Mouse (Mus musculus): ENCODE measurements at regions not wholly inside any gene's neighbourhood (a gene's known extent, or its start where the extent isn't known, plus 50 kb on each side); places are given as distances from the start of the nearest gene placed in this dataset.

DNA sequence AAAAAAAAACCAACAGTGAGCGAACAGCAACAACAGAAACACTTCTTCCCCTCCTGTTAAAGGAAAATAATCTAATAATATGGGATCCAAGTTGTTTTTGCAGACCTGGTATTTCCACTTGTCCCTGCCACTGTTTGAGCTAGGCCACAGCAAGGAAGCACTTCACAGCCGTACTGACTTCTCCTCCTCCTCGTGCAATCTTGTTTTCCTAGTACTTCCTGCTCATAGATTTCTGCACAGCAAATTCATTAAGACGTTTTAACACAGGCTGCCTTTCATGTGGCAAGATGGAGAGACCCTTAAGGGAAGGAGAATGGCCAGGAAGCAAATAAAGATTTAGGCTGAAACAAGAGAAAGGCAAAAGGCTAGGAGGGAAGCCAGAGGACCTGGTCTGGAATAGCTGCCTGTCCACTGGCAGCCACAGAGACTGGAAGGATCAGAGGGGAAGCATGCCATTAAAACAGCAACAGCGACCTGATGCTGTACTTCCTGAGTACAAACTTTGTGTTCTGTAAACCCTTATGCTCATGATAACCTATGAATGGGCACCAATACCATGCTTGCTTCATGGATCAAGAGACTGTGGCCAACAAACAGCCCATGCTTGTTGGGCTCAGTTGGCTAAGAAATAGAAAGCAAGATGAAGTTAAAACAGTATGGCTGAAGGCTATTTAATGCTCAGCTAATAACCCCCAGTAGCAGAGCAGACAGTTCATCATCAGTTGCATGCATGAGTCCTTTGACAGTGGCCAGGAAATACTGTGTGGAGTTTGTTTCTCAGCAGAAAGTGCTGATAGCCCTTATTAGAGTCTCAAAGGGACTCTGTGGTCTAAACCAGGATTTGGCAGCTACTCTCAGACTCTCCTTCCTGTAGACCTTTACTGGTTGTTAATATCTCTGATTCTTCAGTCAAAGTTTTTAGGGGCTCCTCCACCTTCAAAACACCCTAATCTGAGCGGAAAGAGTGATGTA lies 182.3 kb upstream of the Cited2 start:
- TF ChIP-seq NANOG (IDR thresholded peaks at IDR 0.05; ENCODE audit: borderline replicate concordance, low read length) (no peak), CTCF (conservative IDR thresholded peaks at IDR 0.05; ENCODE audit: low read length) (no peak), POU5F1 (IDR thresholded peaks at IDR 0.05; ENCODE audit: borderline replicate concordance, low read length) (no peak)
- Histone ChIP-seq H3K27me3 (ENCODE audit: insufficient read depth, low read length) (no peaks in the 10 kb centered on the region), H3K36me3 (ENCODE audit: insufficient read depth, low read length) (no peaks in the 10 kb centered on the region), H3K4me1 (replicated peaks; ENCODE audit: low read depth, low read length) (peaks cover 11% of the 10 kb centered on the region), H3K4me3 (replicated peaks; ENCODE audit: low read length) (no peak overlapping the region), H3K9me3 (ENCODE audit: low read length) (no peaks in the 10 kb centered on the region)

DNA sequence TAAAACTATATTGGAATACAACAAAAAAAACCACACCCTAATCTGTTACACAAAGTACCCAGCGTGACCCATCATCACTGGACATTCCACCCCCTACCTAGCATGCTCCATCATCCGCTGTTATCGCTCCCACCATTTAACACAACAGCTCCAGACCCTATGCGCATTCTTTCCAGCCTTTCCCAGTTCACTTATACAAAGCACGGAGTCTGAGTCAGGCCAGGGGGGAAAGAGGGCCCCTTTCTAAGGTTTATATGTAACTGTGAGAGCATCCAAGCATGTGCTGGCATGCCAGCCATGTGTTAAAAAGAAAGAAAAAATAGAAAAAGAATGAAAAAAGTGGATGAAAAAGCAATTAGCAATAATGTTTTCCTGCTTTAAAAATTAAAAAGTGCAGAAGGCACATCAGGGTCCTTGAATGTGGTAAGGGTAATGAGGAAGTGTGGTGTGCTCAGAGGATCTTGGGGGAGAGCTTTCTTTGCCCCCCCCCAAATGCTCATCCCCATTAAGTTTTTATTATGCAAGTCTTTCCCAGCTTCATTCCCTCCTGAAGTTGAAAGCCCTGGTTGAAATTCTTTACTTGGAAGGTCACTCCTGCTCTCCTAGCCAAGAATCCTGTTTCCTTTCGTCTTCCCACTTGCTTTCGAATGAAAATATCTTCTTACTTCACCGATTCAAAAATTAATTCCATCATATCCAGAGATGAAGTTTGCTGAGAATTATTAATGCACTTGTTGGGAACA lies 180.7 kb upstream of the Cited2 start:
- Histone ChIP-seq H3K36me3 (ENCODE audit: insufficient read depth, low read length) (no peaks in the 10 kb centered on the region), H3K4me3 (replicated peaks; ENCODE audit: low read length) (no peak overlapping the region), H3K27me3 (ENCODE audit: insufficient read depth, low read length) (no peaks in the 10 kb centered on the region), H3K9me3 (ENCODE audit: low read length) (no peaks in the 10 kb centered on the region), H3K4me1 (replicated peaks; ENCODE audit: low read depth, low read length) (peaks cover 11% of the 10 kb centered on the region)
- no peak for TF ChIP-seq POU5F1 (IDR thresholded peaks at IDR 0.05; ENCODE audit: borderline replicate concordance, low read length)
- TF ChIP-seq CTCF (conservative IDR thresholded peaks at IDR 0.05; ENCODE audit: low read length): no peak
- TF ChIP-seq NANOG (IDR thresholded peaks at IDR 0.05; ENCODE audit: borderline replicate concordance, low read length): peak; percentile 34; the same call in 1 of the 2 replicates

DNA sequence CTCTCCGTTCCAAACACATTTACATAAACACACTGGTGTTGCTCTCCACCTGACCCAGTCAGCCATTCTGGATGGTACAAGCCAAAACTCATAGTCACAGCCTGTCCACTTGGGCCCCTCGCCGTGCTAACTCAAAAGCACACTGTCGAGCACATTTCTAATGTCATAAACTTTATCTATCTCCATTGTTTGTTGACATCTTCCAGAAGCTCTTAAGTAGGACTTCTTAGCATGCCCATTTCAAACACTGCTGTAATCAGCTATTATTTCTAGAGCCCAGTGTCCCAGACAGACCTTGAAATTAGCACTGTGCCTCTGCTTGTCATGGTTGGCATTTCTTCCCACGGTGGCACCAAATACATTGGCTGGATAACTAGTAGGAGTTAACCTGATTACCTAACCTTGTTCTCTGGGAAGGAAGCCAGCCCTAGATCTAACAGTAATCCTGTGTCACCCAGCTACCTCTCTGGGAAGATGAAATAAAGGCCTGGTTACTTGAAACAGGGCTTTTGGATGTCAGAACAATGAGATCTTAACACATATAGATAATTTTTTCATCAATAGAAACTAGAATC lies 180.1 kb upstream of the Cited2 start:
- H3K4me3 ChIP-seq (replicated peaks; ENCODE audit: low read length): no peak overlapping the region
- TF ChIP-seq POU5F1 (IDR thresholded peaks at IDR 0.05; ENCODE audit: borderline replicate concordance, low read length): no peak
- TF ChIP-seq CTCF (conservative IDR thresholded peaks at IDR 0.05; ENCODE audit: low read length): no peak
- TF ChIP-seq NANOG (IDR thresholded peaks at IDR 0.05; ENCODE audit: borderline replicate concordance, low read length): no peak
- no peaks in the 10 kb centered on the region for H3K27me3 ChIP-seq (ENCODE audit: insufficient read depth, low read length)
- H3K9me3 ChIP-seq (ENCODE audit: low read length): no peaks in the 10 kb centered on the region
- no peaks in the 10 kb centered on the region for H3K36me3 ChIP-seq (ENCODE audit: insufficient read depth, low read length)
- H3K4me1 ChIP-seq (replicated peaks; ENCODE audit: low read depth, low read length): peaks cover 11% of the 10 kb centered on the region

DNA sequence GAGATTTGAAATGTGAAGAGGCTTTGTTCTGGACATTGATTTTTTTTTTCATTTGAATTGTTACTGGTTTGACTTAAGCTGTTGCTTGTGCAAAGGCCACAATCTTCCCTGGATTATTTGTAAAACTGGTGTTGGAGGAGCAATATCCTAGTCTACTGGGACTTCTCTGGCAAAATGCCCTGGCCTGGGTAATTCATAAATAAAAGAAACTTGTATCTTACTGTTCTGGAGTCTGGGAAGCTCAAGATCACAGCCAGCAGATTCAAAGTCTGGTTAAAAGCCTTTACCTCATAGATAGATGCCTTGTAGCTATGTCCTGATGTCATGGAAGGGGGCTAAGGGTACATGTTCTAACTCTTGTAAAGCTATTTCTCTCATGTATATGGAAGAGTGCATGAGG lies 177.7 kb upstream of the Cited2 start:
- Histone ChIP-seq H3K36me3 (ENCODE audit: insufficient read depth, low read length) (no peaks in the 10 kb centered on the region), H3K27me3 (ENCODE audit: insufficient read depth, low read length) (no peaks in the 10 kb centered on the region), H3K9me3 (ENCODE audit: low read length) (no peaks in the 10 kb centered on the region), H3K4me3 (replicated peaks; ENCODE audit: low read length) (no peak overlapping the region), H3K4me1 (replicated peaks; ENCODE audit: low read depth, low read length) (peaks cover 11% of the 10 kb centered on the region)
- no peak for TF ChIP-seq POU5F1 (IDR thresholded peaks at IDR 0.05; ENCODE audit: borderline replicate concordance, low read length)
- TF ChIP-seq CTCF (conservative IDR thresholded peaks at IDR 0.05; ENCODE audit: low read length): no peak
- no peak for TF ChIP-seq NANOG (IDR thresholded peaks at IDR 0.05; ENCODE audit: borderline replicate concordance, low read length)

DNA sequence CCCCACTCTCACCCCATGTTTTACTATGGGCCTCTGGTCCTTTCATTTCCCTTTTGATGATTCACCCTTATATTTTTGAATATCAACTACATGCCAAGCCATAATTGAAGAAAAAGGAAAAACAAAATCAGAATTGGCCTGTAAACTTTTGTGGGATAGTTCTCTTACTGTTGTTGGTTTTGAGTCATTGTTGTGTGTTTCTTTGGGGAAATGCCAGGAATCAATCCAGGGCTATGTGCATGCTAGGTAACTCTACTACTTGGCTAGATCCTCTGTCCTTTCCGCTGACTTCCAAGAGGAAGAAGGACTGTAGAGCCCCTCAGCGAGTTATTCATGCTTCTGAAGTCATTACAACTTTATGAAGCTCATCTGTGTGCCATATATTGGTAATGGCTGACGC lies 175.0 kb upstream of the Cited2 start:
- Histone ChIP-seq H3K9me3 (ENCODE audit: low read length) (no peaks in the 10 kb centered on the region), H3K27me3 (ENCODE audit: insufficient read depth, low read length) (no peaks in the 10 kb centered on the region), H3K4me3 (replicated peaks; ENCODE audit: low read length) (no peak overlapping the region), H3K36me3 (ENCODE audit: insufficient read depth, low read length) (no peaks in the 10 kb centered on the region), H3K4me1 (replicated peaks; ENCODE audit: low read depth, low read length) (no peaks in the 10 kb centered on the region)
- TF ChIP-seq NANOG (IDR thresholded peaks at IDR 0.05; ENCODE audit: borderline replicate concordance, low read length) (no peak), POU5F1 (IDR thresholded peaks at IDR 0.05; ENCODE audit: borderline replicate concordance, low read length) (no peak), CTCF (conservative IDR thresholded peaks at IDR 0.05; ENCODE audit: low read length) (no peak)

DNA sequence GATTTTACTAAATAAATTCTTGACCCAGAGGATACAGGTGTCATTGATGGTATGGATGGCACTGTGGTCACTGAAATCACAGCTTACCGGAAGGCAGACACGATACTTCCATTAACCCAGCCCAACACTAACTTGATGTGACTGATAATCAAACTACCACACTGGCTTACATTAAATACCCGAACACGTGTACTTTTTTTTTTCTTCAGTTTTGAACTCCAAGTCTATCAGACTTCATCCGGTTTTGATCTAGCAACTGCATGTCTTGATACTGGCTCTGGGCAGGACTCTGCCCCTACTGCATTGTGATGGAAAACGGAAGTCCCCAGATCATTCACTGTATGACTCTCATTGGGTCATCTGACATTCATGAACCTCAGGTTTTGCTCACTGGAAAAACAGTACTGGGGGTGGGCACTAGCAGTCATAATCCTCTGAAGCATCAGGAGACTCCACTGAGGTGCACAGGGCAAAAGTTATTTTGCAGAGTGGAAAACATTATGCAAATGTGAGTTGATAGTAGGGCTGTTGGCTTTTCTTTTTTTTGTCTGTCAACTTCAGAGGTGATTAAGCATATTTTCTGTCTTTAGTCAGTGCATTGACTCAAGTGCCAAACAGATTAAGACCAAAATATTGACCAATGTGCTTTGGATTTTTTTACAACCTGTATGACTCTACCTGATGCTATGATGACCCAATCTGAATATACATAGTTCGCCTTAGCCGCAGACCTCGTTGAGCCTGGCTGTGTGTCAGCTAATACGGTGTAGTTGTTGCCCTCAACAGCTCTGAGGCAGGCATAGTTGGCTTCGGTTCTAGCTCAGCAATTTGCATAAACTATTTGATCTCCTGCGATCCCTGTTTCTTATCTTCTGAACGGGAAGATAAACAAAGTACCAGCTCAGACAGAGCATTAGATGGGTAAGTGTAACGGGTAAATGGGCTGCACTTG lies 174.1 kb upstream of the Cited2 start:
- H3K4me3 ChIP-seq (replicated peaks; ENCODE audit: low read length): no peak overlapping the region
- TF ChIP-seq CTCF (conservative IDR thresholded peaks at IDR 0.05; ENCODE audit: low read length) (no peak), NANOG (IDR thresholded peaks at IDR 0.05; ENCODE audit: borderline replicate concordance, low read length) (no peak), POU5F1 (IDR thresholded peaks at IDR 0.05; ENCODE audit: borderline replicate concordance, low read length) (no peak)
- no peaks in the 10 kb centered on the region for H3K27me3 ChIP-seq (ENCODE audit: insufficient read depth, low read length)
- no peaks in the 10 kb centered on the region for H3K36me3 ChIP-seq (ENCODE audit: insufficient read depth, low read length)
- no peaks in the 10 kb centered on the region for H3K9me3 ChIP-seq (ENCODE audit: low read length)
- no peaks in the 10 kb centered on the region for H3K4me1 ChIP-seq (replicated peaks; ENCODE audit: low read depth, low read length)

DNA sequence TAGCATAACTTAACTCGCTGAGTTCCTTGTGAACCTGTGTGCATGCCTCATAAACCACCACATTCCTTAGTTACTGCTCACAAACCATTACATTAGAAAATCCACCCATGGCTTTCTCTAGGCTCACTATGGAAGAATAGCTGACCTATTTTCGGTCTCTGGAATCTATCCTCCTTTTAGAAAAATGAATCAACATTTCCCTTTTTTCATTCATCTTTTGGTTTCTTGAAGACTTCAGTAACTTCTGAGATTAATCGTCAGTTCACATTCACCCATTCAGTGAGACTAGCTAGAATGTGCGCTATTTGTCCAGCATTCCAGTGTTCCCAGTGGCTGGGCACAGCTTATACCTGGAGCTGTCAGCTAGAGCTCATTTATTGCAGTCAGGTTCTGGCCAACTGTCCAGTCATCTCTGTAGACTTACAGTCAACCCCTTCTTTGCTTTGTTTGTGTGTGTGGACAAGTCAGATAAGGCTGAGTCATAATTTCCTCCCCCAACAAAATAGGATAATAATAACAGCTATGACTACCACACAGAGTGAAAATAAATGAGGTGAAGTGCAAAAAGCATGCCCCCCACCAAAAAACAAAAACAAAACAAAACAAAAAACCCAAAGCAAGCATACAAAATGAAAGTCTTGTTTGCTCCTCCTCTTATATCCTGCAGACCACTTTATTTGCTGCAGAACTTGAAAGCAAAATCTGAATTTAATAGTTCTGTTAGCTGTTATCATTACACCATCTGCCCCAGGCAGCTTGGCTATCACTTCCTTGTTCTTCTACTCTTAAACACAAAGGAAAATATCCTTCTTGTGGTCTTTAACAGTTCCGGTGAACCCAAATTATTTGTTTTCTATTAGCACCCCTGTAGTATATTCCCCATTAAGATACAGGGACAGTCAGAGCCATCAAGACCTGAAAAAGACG lies 173.0 kb upstream of the Cited2 start:
- Histone ChIP-seq H3K4me3 (replicated peaks; ENCODE audit: low read length) (no peak overlapping the region), H3K4me1 (replicated peaks; ENCODE audit: low read depth, low read length) (no peaks in the 10 kb centered on the region), H3K27me3 (ENCODE audit: insufficient read depth, low read length) (no peaks in the 10 kb centered on the region), H3K36me3 (ENCODE audit: insufficient read depth, low read length) (no peaks in the 10 kb centered on the region), H3K9me3 (ENCODE audit: low read length) (no peaks in the 10 kb centered on the region)
- TF ChIP-seq CTCF (conservative IDR thresholded peaks at IDR 0.05; ENCODE audit: low read length) (no peak), POU5F1 (IDR thresholded peaks at IDR 0.05; ENCODE audit: borderline replicate concordance, low read length) (no peak), NANOG (IDR thresholded peaks at IDR 0.05; ENCODE audit: borderline replicate concordance, low read length) (no peak)
